Mouse (Mus musculus) retina, postnatal 1 day (tissue): ENCODE results near the gene Alg3.

ENCODE experiments used
- DNase-seq: peaks from one replicate; pipeline ENCODE4 v3.0.0-alpha.2; 2012

Alg3 gene

DNA sequence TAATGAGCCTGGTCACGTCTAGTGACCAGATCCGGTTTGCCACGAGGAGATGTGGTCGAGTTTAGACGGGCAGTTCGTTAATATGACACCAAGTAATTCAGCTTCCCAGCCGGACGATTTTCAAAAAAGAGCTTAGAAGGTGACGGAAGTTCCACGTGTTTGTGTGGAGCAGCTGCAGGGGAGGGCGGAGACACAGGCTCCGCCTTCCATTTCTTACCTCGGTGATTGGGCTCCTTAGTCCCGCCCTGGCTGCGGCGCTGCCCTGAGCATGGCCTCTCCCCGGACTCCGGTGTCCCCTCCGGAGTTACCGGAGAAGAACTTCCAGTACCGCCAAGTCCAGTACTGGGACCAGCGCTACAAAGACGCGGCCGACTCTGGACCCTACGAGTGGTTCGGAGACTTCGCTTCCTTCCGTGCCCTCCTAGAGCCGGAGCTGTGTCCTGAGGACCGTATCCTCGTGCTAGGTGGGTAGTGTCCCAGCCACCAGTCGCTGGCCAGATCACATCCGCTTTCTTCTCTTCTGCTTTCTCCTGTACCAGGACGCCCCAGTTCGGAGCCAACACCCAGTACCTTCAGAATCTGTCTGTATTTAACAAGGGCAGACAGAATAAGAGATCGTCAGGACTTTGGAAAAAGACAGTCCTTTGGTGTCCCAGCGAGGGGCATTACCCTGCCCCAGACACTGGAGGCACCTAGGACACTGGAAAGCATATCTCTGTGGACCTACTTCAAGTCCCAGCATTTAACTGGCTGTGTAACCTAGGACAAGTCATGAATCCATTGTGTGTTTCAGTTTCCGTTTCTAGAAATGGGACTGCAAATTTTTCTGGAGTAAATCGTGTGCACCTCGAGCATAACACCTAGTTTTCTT, at the start of gene Alg3, which contains the start of the genes Eef1akmt4 and Gm49333:
TSS of gene Alg3 (minus strand) at position 379 of the 871 bp plus-strand sequence.
TSS of gene Eef1akmt4 (plus strand) at position 237 of the 871 bp plus-strand sequence.
TSS of gene Gm49333 (plus strand) at position 254 of the 871 bp plus-strand sequence.
- DNase-seq = peak; percentile 96

DNA sequence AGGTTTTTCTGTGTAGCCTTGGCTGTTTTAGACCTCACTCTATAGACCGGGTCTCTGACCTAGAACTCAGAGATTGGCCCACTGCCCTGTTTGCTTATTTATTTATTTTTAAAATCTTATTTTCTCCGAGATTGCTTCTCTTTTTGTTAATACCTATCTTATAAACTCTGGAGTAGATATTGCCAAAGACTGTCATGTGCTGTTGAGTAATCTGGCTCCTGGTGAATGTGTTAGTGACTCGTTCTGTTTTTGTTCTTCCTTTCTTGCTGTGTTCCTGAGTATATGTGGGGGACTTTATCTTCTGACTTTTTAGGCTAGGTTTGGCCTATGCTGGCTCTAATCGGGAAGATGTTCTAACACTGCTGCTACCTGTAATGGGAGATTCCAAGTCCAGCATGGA, 46.1 kb upstream of the Alg3 start:
- DNase-seq = no peak

DNA sequence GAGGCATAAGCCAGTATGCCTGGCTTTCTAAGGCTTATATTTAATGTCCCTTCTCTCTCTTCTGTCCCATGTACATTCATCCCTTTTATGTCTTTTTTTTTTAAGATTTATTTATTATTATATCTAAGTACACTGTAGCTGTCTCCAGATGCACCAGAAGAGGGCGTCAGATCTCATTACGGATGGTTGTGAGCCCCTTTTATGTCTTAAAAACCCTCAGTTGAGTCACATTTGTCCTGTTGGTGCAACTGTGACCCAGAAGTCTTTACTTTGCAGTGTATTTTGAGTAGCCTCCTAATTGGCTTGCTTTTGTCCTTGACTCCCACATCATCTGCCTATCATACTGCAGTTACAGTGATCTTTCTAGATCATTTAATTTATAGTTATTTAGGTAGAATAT, 41.8 kb upstream of the Alg3 start:
- no peak for DNase-seq

DNA sequence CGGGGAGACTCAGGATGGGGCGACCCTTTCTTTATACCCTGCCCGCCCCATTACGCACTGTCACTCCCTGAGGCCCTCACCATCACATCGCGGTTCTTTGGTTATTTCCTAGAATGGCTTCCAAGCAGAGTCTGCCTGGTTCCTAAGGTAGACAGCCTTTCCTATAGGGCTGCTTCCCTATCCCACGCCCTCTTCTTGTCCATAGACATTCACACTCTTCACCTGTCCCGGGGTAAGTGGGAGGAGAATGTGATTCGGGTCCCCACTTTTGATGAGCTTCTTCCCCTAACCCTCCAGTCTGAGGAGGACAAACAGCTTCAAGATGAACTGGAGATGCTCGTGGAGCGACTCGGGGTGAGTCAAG, 40.4 kb upstream of the Alg3 start:
- no peak for DNase-seq

DNA sequence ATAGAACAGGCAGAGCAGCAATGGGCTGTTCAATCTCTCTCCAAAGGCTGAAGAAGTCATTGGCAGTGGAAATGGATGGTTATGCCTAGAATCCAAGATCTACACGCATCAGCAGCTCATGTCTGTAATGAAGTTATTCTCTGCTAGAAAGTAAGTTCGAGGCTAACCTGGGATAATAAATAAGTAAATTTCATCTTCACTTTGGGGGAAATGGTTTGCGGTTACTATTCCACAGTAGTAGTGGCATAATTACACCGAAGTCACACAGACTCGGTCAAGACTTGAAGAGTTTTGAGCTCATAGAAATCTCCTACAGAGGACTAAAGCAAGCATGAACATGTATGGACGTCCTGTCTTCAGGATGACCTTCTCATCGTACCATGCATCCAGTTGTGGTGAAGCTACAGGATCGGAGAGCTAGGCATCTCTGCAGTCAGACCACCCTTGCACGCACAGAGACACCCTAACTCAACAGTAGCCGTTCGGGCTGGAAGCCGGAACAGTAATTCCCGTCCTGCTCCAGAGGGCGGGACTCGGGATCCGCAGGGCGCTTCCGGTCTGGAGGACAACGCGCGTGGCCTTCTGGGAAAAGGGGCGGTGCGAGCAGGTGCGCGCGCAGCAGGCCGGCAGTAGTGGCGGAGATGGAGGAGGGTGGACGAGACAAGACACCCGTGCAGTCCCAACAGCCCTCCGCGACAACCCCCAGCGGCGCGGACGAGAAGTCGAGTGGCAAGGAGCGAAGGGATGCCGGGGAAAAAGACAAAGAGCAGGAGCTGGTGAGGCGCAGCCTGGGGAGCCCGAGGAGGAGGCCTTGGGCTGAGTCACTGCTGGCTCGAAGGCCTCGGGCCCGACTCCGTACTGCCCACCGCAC, 39.8 kb upstream of the Alg3 start, which contains the start of gene Psmd2:
TSS of gene Psmd2 (plus strand) at position 577 of the 871 bp plus-strand sequence.
- DNase-seq = peak; percentile 97

DNA sequence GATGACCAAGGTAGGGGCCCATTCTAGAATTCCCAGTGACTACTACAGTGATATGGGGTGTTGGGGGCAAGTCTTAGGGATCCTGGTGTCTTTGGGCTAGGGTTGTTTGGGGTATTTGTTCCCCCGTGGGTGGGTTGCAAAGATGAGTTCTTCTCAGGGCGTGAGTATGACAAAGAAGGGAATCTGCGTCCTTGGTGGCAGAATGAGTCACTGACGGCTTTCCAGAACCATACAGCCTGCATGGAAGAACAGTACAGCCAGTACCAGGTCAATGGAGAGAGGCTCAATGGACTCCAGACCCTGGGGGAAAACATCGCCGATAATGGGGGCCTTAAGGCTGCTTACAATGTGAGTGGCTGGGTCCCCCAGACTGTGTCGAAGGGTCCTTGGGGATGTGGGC, 32.4 kb upstream of the Alg3 start:
- no peak for DNase-seq

DNA sequence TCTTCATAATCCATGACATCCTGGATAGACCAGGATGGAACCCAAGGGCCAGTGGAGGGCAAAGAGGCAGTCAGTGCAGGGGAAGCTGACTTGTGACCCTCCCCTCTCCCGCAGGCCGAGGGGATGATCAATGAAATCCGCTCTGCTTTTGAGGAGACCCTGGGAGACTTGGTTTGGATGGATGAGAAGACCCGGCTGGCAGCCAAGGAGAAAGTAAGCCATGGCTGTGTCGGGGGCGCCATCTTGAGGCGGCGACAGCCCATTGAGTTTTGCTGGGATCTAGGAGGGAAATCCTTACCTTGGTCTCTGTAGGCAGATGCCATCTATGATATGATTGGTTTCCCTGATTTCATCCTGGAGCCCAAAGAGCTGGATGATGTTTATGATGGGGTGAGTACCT, 30.6 kb upstream of the Alg3 start:
- peak; percentile 74 for DNase-seq

DNA sequence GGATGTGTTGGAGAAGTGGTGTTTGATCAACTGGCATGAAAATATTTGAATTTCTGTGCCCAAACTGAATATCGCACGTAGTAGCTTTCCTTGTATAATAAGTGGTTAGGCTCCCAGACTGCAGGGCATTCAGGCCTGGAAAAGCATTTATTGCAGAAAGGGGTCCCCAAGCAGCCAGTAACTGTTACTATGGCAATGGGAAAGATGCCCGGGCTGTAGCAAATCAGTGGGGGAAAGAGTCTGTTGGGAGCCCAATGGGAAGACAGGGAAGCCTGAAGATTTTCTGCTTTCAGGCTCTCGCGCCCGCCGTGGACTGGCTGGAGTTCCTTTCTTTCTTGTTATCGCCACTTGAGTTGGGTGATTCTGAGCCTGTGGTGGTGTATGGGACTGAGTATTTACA, 26.8 kb upstream of the Alg3 start:
- DNase-seq = no peak

DNA sequence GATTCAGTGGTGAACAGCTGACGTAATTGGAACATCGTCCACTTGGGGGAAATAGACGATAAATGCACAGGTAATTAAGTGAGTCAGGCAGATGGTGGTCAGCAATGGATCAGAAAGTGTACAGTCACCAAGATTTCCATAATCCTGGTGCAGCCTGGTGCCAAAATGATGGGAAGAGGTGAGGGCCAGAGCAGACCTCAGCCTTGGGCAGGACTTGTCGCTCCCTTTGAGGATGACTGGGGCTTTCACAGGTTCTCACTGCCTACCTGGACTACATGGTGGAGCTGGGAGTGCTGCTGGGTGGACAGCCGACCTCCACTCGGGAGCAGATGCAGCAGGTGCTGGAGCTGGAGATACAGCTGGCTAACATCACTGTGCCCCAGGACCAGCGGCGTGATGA, 25.9 kb upstream of the Alg3 start:
- DNase-seq = no peak

DNA sequence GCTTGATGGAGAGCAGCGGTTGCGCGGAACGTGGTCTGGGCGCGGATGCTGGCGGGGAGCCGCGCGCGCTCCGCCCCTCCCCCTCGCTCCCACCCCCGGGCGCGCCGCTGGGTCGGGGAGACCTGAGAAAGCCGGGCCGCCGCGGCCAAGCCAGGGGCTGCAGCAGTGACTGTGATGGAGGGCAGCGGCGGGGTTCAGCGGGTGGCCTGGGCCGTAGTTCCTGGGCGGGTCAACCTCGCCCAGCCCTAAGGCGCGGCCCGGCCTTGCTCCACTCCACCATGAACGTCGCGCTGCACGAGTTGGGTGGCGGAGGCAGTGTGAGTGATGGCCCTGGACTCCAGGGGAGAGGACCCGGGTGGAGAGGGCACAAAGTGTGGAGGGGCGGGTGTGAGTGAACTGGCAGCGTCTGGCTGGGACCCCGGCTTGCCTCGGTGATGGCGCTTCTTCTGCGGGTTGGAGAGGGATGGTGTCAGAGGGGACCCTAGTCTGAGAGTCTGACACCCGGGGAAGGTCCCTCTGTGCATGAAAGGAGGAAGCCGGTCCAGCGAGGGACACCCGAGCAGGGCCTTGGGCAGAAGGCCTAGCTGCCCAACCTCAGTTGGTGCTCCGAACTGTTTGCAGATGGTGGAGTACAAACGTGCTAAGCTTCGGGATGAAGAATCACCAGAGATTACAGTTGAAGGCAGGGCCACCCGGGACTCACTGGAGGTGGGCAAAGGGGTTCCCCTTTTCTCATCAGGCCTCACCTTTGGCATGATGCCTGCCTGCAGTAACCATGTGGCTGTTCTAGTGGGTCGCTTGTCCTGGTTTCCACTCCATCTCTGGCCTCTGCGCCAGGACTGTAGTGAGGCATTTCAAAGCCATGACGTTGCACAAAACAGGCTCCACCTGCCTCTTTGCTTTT, 18.4 kb upstream of the Alg3 start, which contains the start of gene Ece2:
TSS of gene Ece2 (plus strand) at position 98 of the 904 bp plus-strand sequence.
- DNase-seq = peak; percentile 53

DNA sequence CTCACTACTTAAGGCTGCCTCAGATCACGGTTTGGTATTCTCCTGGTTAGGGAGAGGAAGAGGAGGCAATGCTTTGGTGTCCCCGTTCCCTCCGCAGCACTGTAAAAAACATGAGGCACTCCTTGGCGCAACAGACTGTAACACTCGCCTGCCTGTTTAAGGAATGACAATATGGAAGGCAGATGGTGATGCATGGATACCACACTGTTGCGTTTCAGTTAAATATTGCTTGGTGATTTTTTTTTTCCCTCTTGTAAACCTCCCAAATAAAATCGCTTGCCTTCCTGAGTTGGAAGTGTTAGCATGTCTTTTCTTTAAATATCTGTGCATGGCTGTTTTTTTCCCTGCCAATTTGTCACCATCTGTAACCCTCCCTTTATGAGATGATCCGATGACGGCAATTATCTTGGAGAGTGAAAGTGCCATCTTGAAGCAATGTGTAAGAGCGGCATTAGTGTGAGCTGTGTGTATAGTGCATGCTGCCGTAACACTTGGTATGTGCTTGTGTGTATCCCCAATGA, 17.4 kb upstream of the Alg3 start:
- DNase-seq = peak; percentile 58

DNA sequence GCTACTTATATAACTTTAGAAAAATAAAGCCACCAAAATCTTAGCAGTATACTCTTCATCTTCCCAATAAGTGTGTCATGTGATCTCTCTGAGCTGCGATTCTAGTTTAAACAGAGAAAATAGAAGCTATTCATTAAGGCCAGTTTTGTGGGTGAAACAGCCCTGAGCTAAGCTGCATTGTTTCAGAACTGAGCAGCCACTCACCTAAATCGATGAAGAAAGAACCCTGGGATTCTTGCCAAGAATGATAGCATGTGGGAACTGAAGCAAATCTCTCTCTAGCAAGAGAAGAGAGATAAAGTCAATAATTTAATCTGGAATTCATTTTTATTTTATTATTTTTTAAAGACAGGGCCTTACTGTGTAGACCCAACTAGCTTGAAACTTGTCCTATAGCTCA, 11.7 kb upstream of the Alg3 start:
- DNase-seq = no peak

DNA sequence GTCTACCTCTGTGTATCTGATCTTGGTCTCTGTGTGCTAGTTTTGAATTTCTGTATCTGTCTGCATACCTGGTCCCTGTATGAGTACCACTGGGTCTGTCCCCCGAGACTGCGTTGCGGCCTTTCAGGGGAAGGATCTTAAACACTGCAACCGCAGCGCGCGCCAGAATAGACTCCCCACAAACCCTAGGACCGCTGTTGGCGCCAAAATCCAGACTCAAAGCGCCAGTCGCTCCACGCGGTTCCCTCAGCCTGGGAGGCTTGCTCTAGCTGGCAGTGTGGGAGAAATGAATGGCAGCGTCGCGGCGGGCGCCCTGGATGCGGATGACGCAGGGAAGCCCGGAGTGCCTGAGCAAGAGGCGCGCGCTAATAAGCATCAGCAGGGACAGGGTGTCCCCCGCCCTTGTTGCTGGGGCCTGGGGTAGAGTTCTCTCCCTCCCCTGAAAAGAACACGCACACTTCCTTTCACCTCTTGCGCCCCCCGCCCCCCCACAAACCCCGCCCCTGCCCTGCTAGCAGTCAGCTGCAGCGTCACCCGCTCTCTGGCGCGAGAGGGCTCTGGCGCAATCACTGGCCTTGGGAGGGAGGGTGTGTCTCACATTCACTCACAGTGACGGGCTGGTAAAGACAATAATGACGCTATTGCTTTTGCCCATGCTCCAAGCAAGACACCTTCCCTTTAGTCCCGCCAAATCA, 10.6 kb upstream of the Alg3 start:
- DNase-seq = peak; percentile 79

DNA sequence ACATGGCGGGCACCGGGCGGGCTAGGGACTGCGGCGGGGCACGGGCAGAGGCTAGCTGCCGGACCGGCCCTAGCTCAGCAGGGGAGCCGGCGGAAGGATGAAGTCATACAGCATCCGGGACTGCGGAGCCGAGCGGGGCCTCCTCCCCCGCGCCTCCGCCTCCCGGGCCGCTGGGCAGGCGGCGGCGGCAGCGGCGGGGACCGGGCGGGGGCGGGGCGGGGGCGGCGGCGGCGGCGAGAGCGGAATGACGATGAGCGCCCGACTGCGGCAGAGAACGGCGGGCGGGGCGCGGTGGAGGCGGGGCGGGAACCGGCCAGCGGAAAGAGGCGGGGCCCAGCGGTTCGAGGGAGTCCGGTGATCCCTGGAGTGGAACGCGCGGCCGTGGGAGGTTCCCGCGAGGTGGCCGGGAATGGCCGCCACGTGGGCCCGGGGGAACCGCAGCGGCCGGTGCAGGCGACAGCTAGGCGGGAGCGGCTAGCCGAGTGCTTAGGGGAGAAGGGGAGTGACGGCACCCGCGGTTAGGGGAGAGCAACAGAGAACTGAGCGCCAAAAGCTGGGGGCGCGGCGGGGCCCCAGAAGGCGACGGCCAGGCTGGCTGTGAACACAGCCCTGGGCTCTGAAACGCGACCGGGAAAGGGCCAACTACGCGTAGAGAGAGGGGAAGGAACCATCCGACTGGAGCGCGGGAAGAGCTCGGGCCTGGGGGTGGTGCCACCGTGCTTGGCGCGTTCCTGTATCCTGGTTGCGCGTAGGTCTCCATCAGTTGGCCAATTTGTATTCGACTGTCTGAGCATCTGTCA, 9.9 kb upstream of the Alg3 start, which contains the start of gene Camk2n2:
TSS of gene Camk2n2 (minus strand) at position 97 of the 800 bp plus-strand sequence.
- DNase-seq = peak; percentile 76

DNA sequence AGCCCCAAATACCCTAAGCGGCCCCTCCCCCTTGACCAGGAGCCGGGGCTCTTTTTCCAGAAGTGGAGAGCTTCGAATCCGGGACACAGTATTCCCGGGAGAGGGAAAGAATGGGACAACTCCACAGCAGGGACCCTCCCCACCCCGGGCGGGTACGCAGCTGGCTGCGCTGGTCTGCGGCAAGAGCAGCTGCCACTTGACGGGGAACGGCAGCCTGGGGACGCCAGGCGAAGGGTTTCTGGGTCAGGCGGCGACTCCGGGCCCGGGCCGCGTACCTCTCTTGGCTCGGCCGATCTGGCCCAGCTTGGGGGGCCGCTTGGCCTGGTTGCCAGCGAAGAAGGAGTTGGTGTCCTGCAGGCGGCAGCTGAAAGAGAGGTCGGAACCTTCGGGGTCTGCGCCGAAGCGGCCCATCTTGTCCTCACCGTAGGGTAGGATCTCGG, 9.2 kb upstream of the Alg3 start:
- DNase-seq = peak; percentile 68

DNA sequence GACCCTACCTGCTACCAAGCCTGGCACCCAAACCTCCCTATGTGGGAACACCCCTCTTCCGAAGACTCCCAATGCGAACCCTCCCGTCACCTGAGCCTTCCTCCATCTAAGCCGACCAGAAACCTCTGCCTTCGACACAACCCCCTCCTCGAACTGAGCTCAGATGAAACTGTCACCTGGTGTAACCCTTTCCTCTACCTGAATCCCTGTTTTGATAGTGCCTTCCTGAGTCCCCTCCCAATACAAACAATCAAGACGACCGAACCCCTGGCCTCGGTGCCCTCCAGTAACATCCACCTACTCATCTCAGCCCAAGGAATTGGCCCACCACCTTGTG, 8.8 kb upstream of the Alg3 start:
- DNase-seq = no peak

DNA sequence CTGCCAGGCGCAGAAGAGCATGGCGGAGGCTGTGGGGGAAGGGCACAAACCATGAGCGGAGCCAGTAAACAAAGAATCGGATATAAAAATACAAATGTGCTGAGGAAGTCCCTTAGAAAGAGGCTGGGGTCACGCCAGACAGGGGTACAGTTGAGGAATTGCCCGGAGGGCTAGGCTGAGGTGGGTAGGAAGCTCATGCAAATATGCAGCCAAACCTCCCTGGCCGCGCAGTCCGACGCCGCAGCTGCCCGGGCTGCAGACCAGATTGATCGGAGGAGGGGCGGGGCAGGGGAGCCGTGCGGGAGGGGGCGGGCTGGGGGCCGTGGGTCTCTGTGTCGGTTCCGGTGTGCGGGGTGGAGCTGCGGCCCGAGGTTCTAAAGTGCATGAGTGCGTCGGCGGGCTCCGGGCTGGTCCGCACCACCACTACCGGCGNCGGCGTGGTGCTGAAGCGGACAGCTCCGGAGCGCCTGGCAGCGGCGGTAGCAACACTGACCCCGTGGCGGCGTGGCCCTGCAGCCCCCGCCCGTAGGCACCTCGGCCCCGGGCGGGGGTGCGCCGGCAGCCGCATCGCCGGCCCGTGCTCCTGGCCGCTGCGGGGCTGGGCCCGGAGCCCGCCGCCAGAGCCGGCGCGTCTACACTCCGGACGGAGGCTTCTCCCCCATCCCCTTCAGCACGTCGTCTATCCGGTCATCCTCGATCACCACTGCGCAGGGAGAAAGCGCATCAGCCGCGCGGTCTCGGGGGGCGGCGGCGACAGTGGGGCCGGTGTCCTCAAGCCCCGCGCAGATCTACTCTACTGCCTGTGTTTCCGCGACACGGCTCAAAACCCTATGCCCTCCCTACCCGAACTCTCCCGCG, 8.2 kb upstream of the Alg3 start:
- peak; percentile 67 for DNase-seq

DNA sequence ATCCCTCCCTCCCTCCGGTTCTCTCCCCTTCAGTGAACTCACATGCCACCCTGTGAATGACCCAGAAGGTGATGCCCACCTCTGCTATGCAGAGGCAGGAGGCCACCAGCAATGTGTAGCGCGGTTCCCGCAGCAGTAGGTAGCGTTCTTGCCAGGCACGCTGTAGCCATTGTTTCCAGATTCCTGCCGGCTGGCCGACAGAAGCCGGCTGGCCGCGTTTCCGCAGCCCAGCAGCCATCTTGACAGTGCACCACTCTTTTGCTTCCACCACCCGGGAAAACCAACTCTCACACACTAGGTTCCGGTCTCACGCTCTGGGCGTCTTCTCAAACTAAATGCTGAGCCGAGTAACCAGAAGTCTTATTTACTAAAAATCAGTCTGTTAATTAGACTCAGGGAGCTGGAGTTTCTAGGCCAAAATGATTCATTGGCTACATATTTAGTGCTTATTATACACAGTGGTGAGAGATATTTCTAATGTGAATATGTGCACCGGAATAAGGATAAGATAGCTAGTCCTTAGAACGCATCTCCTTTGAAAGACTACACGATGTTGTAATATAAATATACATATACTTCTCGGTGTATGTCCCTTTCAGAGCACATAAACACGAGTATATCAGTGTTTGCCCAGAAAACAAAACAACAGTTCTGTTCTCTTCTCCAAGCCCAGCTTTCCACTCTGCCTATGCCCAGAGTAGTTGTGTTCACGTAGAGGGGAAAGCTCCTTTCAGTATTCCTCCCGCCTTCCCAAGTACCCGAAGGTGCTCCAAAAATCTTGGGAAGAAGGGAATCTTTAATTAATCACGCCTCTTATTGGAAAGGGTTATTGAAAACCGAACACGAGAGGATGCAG, 806 bp downstream of the Alg3 start:
- peak; percentile 93 for DNase-seq

DNA sequence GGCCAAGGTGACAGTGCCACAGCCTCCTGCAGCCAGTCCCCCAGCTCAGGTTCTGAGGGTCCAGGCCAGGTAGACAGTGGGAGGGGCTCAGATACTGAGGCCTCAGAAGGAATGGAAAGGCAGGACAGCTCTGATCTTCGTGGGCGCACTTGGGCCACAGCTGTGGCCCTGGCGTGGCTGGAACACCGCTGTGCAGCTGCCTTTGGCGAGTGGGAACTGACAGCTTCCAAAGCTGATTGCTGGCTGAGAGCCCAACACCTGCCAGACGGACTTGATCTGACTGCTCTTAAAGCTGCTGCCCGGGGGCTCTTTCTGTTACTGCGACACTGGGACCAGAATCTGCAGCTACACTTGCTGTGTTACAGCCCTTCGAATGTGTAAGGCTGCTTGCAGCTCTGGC, 6.8 kb downstream of the Alg3 start:
- peak; percentile 44 for DNase-seq
